Mouse (Mus musculus): Measurements from ENCODE around the gene Magi2.
"Not testable (repeated sequence)": the region's sequence is repeated elsewhere in the genome, so short reads cannot be mapped to it uniquely, and the experiment has no call there.

The Magi2 gene

DNA sequence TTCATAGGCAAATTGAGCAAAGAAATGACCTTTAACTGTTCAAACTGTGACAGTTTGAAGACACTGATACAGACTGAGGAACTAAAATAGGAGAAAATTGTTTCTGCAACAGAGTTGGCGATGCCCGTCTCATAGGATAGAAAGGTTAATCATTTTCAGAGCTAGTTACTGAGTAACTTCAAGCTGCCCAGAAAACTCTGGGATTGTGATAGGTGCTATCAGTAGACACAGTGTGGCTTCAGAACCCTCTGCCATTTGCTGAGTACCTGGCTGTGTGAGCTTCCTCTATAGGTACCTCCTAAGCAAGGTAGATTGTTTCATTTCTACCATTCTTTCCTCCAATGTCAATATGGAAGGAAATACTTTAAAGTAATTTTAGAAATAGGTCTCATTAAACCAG lies 1014.7 kb downstream of the Magi2 start:
- DNase-seq (ENCODE audit: extremely low spot score) = no peak

DNA sequence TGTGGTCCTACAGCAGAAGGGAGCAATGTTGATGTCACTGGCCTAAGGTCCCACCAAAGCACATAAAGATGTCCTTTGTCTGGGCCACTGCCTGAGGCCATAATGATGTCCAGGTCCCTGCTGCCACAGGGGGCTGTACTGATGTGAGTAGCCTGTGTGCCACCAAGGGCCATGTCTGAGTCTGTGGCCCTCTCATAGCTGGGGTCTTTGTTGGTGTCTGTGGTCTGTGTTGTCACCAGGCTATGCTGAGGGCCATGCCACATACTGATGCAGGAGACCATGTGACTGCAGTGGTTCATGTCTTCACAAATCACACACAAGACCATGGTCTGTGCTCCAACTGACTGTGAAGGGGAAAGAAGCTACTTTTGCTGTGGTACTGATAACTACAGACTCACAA lies 1015.7 kb downstream of the Magi2 start:
- no peak for DNase-seq (ENCODE audit: extremely low spot score)

DNA sequence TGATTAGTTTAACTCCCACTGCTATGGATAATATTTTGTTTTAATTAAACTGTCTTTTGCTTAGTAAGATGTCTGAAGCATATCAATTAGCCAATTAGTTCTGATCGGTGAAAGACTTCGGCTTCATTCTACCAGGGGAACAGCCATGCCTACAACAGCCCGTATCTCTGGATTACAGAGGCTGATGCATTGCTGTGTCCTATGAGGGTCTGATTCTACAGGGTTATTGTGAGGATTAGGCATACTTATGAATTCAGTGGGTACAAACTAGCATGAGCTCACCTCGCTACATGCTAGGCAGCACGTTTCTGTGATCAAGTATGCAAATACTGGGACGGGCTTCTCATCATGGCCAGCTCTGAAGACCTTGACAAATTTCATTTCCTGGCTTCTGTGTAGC lies 1022.5 kb downstream of the Magi2 start:
- no peak for DNase-seq (ENCODE audit: extremely low spot score)

DNA sequence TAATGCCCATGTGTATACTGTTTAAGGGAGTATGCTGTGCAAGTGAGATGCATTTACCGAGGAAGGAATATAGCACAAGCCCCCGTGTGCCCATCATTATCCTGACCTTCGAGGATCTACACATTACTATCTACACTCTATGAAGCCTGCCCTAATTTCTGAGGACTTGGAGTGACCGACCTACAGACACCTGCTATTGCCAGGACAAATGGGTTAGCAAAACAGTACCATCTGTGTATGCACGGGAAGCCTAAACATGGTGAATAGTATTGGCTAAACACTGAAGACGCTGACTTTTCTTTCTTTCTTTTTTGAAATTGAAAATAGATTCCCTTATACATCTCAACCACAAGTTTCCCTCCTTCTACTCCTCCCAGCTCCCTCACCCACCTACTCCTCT lies 1024.7 kb downstream of the Magi2 start:
- no peak for DNase-seq (ENCODE audit: extremely low spot score)

DNA sequence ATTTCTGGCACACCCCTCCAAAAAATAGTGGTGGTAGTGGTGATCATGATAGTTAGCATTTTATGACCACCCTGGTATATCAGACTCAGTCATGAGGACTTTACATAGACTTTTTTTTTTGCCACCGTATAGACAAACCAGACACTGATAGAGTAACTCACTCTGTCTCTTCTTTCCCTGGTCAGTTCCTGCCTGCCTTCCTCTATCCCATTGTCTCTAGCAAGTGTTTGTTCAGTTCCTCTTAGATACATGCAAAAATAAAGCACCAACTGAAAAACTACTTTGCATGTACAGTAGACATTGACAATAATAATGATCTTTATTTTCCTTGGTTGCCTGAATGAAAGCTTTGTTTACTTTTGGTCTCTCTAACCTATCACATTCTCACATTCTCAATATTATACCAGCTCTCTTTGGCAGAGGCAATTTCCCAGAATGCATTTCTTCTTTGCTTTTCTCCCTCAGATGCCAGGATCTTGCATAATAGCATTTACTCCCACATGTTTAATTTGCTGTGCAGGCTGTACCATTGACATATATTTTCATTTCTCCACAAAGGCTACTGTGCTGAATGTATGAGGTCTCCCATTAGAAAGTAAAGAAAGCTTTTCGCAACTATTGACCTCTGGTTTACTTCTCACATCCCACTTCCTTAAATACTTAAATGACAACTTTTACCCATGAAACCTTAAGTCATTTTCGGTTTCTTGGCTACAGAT lies 1029.5 kb downstream of the Magi2 start:
- DNase-seq (ENCODE audit: extremely low spot score) = no peak

DNA sequence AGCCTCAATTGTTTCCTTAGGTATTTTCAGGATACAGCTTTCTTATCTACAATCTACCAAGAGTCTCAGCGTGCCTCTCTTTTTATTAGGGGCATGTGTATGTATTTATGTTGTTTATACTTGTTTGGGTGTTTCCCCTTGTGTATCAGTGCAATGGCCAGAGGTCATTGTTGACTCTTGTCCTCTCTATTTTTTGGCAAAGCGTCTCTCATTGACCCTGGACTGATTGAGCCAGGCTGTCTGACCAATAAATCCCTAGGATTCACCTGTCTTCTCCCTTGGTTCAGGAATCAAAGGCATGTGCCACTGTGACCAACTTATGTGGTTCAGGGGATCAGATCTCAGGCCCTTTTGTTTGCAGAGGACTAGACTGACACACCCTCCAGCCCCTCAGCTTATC lies 1030.1 kb downstream of the Magi2 start:
- no peak for DNase-seq (ENCODE audit: extremely low spot score)

DNA sequence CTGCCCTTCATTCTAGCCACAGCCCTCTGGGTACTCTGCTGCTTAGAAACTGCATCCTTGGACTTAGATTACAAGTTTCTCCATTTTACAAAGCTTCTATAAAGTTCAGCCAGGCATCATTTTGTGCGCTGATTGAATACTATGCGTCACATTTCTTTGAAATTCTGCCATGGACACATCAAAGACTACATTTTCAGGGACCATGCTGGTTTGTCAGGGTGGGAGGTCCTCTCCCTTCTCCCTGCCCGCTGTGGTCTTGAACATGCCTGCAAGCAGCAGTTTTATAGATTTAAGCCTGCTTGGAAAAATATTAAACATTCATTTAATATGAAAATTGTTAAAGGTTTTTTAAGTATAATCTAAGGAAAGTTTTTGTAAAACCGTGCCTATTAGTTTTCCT lies 1030.6 kb downstream of the Magi2 start:
- DNase-seq (ENCODE audit: extremely low spot score) = no peak

DNA sequence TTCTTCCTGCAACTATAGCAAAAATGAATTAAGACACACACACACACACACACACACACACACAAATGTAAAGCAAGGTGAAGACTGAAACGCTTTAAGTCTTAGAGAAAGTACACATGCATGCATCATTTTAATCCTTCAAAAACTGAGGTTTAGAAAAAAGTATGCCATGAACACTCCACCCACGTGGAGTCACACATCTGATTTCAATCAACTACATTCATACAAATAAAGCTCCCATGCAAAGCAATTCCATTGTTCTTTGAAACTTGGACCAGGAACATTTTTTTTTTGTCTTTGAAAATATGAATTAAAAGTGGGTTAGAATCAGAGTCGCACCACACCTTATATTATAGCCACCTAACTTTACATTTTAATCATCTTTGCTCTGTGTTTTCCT lies 1032.9 kb downstream of the Magi2 start:
- no peak for DNase-seq (ENCODE audit: extremely low spot score)

DNA sequence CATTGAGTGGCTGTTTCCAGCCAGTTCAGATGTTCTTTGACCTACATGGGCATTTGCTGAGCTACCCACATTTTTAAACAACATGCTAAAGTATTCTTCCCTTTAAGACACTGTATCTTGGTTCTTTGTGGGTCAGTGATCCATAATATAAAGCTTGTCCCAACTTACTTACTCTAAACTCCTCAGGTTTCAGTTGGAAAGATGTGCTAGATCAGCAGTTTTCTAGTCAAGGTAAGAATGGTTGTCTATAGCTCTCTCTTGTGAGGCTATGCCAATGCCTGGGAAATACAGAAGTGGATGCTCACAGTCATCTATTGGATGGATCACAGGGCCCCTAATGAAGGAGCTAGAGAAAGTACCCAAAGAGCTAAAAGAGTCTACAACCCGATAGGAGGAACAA lies 1045.8 kb downstream of the Magi2 start:
- not testable (repeated sequence) for DNase-seq (ENCODE audit: extremely low spot score)

DNA sequence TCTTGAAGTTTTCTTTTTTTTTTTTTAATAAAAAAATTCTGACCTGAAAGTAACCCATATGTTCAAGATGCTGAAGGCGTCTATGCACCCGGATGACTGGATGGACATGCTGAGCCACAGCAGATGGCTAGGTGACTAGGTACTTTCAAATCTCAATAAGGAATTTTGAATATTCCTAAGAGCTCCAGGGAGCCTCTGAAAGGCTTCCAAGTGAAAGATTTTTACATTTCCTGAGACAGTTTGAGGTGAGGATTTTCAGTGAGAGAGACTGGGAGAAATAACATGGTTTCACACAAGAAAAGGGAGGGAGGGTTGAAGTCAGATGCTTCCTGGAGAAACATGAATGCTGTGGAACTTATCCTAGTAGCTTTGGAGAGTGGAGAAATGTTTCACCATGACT lies 1048.8 kb downstream of the Magi2 start:
- no peak for DNase-seq (ENCODE audit: extremely low spot score)

DNA sequence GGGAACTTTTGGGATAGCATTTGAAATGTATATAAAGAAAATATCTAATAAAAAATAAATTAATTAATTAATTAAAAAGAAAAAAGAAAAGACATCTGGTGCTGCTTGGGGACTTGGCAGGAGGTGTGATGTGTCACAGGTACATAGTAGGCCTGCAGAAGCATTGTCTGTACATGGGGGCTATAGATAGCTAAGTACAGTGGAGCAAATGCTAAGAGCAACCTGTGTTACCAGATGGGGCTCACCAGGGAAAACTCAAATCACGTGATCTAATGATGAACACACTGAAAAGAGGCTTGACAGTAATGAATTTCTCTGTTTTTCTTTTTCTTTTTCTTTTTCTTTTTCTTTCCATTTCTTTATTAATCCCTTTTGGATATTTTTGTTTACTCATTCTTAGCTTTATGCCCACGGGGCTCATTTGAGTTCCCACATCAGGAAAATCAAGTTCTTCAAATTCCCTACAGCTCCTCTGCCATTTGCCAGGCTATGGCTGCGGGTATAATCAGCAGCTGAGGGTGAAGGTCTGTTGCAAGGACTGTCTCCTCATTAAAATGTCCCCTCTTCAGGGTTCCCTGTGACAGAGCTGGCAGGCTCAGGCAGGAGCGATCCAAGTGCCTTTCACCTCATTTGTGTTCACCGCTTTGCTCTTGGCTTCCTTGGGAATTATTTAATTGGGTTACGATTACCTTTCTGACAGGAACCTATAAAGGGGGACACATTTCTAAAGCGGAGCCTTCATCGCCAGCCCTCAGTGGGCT lies 1058.4 kb downstream of the Magi2 start:
- DNase-seq (ENCODE audit: extremely low spot score) = no peak

DNA sequence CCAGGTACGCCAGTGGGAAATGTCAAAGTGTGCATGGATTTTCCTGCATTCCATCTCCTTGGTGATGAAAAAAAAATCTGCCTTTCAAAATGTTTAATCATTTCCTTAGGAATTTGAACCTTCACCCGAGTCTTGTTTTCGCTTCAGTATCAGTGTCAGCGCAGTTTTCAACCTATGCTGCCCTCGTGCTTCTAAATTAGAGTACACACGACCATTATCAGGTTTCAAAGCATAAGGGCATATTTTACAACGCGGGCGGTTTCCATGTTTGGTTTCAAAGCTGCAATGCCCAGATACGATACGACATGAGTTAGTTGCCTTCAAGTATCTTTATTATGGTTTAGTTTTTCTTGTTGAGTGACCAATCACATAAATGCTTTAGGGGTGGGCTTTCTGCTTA lies 1067.7 kb downstream of the Magi2 start:
- peak; percentile 7 for DNase-seq (ENCODE audit: extremely low spot score)

DNA sequence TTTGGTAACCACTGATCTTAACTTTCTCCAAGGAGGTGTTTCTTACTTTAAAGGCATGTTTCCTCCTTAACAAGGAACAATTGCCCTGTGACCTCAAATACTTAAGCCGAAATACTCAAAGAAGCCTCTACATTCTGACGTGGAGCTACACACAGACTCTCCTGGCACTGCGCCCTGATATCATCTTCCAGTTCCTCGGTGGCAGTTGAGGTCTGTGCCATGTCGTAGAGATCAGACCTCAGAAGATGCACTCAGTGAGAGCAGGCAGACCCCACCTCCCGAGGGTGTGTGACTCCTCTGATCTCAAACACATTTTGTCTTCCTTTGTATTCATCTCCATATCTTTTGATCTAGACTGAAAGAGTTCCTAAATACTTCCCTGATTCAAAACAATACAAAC lies 1073.0 kb downstream of the Magi2 start:
- no peak for DNase-seq (ENCODE audit: extremely low spot score)

DNA sequence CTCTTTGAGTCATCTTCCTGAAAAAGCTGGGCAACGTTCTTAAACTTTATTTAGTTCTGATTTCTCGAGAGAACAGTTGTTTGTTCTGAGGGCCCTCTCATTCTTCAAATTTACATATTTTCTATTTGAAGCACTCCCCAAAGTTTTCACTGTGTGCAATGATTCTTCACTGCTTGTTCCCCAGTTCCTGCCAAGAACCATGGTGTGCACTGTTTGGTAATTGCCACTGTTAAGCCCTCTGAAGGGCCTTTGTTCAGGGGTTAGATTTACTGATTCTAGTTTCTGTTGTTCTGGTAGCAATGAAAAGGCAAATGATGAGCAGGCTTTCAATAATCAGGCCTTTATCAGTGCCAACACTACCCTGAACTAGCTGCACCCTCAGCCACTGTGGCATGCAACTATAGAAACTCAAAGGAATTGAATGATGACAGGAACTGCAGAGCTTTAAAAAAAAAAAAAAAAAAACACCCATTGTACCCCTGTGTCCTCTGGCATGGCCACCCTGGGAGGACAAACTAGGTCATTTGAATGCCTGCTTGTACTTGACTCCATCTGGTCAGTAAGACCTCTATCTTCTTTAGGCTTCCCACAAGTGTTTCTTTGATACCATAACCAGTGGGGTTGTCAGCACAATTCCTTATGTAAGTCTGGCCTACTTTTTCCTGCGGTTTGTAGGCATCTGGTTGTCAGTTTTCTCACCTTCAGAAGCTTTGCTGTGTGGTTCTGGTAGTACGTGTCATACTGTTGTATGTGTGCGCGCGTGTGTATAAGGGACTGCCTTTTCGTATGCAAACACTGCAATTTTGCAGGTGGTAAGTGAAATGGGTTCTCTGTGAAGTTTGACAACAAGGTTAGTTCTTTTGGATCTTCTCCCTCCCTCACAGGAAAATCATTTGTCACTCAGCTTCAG lies 1076.5 kb downstream of the Magi2 start:
- no peak for DNase-seq (ENCODE audit: extremely low spot score)

DNA sequence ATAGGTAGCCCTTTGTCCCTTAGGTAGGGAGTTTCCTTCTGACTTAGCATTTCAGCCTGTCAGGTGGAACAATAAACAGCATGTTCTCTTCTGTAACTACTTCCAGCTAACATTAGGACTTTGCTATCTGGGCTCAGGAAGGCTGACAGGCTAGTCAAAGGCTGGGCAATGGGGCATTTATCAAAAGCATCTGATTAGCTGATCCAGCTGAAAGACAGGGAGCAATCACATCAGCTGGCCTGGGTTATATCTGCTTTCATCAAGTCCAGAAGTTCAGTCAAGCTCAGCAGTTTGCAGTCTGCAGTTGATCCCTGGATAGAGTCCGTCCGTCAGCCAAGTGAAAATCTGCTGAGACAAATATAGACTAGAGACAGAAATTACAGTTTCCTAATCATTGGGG lies 1094.1 kb downstream of the Magi2 start:
- DNase-seq (ENCODE audit: extremely low spot score) = no peak

DNA sequence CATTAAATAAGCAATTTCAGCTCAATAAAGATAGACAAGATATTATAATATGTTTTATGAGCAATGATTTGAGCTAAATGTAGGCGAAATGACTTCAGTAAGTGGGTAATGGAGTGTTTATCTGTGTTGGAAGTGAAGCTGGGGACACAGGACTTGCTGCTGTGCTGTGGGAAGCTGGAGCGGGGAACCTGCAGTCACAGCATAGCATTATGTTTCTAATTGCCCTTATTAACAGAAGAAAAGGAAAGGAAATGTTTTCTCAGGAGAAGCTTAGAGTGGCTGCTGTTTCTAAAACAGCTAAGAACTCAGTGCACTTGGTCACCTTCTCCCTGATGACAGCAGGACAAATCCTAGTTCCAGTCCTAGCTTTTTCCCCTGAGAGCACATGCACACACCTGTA lies 1098.5 kb downstream of the Magi2 start:
- DNase-seq (ENCODE audit: extremely low spot score) = no peak

DNA sequence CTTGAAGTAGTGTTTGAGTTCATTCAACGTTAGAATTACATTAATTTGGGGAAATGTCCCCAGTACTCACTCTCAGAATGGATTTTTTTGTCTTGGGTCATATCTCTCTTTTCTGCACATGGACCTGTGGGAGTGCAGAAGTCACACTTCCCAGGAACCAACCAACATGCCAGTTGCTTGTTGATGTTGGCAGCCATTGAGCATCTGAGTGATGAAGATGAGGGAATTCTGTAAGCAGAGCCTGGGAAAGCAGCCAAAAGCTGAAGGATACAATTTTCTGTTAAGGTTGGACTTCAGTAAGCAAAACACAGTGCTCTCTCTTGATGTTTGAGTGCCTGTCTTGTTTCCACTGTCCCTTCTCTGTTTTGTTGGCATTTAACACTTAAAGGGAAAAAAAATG lies 1102.1 kb downstream of the Magi2 start:
- DNase-seq (ENCODE audit: extremely low spot score) = no peak

DNA sequence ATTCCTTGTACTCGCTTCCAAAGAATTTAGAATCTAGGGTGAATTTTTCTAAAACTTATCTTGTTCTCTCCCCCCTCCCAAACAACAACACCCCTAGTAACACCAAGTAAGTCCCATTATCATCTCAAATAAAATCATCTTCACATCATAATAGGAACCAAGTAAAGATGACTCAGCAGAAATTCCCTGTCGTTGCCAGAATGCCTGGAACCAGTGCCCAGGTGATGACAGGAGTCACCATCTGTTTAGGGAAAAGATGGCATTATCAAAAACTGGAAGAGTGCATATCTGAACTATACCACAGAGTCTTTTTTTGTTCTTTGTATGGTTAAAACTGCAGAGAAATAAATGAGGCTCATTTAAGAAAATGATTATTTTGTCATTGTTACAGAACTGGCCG lies 1103.2 kb downstream of the Magi2 start:
- DNase-seq (ENCODE audit: extremely low spot score) = no peak

DNA sequence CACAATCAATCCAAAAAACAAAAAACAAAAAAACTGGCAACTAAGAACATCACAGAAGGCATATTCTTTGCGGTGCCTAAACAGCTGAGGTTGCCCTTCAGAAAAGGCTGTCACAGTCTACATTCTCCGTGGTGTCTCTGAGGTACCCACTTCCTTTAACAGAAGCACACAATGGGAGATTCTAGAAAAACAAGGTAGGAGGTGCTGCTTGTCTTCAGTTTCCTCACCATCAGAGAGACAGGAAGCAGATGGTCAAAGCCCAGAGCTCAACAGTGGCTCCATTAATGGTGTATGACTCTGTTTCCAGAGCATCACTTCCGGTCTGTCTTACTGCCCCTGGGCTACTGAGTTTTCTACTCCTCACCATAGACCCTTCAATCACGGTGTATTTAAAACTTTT lies 1105.7 kb downstream of the Magi2 start:
- DNase-seq (ENCODE audit: extremely low spot score) = no peak

DNA sequence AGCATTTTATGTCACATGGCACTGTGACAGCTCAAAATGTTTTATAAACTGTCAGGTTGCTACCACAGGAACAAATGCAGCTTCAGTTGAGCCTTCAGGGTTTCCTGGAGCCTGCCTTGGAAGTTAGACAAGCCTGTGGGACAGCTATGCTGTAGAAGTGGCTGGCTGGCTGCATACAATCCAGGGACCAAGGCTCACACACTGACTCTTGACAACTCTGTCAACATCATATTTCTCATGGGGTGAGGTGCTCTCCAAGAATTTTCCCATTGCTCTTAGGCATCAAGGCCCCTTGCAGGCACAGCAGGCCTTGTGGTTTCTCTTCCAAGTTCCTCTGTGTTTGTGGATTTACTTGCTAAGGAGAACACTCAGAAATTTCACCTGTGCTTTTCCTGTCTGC lies 1107.7 kb downstream of the Magi2 start:
- no peak for DNase-seq (ENCODE audit: extremely low spot score)

DNA sequence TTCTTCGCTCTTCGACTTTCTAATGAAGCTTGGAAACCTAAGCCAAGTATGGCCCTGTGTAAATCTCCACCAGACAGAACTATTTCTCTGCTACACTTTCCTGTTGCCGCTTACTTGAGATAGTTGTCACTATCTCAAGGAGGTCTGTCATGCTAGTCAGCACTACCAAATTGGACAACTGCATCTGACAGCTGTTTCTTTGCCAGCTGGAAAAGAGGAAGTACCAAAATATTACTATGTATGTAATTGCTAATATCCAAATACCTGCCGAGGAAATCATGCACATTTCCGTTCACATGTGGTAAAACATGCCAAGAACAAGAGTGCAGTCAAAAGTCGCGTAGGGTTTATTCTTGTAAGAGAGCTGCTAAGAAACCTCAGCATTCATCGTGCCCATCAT lies 1126.1 kb downstream of the Magi2 start:
- no peak for DNase-seq (ENCODE audit: extremely low spot score)

DNA sequence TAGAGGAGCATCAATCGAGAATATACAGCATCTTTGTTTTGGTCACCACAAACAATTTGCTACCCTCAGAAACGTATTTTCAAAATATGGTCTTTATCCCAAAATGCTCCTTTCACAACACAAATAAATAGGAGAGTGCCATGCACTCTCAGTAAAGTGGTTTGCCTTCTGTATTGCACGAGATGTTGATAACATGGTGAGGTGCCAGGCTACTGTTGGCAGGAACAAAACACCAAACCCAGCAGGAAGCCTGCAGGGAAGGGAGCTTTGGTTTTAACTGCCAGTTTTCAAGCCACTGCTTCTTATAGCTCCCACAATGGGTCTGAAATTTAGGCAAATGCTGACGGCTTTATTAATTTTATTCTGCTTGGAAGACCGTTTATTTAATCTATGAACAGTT lies 1131.6 kb downstream of the Magi2 start:
- DNase-seq (ENCODE audit: extremely low spot score) = no peak

DNA sequence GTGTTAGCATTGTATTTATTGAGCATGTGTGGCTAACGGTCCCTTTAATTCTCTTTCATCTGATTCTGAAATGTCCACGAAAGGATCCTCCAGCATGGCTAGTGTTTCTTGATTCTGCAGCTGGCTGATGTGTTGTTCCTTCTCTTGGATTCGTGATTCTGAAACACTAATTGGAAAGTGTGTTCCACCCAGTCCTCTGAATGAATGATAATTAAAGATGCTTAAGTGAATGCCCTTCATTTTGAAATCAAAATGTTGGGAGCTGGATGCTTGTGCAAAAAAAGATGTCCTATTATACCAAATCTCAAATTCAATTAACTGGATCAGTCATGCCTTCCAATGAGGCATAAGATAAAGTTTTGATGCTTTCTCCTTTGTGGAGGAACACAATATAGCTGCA lies 1132.2 kb downstream of the Magi2 start:
- DNase-seq (ENCODE audit: extremely low spot score) = no peak

Measured in embryo, embryonic 9.5 days (tissue).